Mouse (Mus musculus): Measurements from ENCODE around the gene Itgav. TPM values are rescaled to one million over a fixed set of nuclear protein-coding genes. Genes with fewer than 3 reads are reported as not detected.
"Not testable (repeated sequence)": the region's sequence is repeated elsewhere in the genome, so short reads cannot be mapped to it uniquely, and the experiment has no call there.

Gene Itgav
- polyA plus RNA-seq, 1 experiment from 2014 or later, result 18.8 TPM

DNA sequence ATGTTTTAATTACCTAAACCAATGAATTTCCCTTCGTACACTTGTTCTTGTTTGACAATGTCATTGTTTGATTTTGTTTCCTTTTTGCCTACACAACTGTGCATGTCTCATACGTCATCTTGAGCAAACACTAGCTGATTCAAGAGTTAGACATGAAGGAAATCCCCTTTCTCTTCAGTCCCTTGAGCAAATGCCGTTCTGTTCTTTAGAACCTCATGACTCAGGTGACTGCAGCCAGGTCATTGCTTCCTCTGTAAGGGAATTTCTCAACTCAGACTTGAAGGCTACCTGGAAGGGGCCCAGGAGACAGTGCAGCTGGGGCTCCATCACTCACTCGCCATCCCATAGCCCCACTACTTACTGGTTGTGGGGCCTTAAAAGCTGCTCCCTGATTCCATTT, 23.5 kb upstream of the Itgav start:
- Histone ChIP-seq H3K36me3 (ENCODE audit: control insufficient read depth, insufficient read depth) (no peaks in the 10 kb centered on the region), H3K9ac (replicated peaks; ENCODE audit: low read depth, low read length) (no peak overlapping the region), H3K9me3 (ENCODE audit: control insufficient read depth, low read length) (no peaks in the 10 kb centered on the region), H3K4me2 (ENCODE audit: low read length) (no peak overlapping the region), H3K4me1 (replicated peaks; ENCODE audit: control insufficient read depth, insufficient read depth, low read length) (no peaks in the 10 kb centered on the region), H3K4me3 (replicated peaks; ENCODE audit: low read length) (no peak overlapping the region), H3K27ac (ENCODE audit: low read length) (no peak overlapping the region), H3K27me3 (replicated peaks; ENCODE audit: control insufficient read depth, insufficient read depth, low read length) (no peaks in the 10 kb centered on the region)
- WGBS, result 81% methylated on average over 4 of the region's 4 CpGs
- no peak for ATAC-seq

DNA sequence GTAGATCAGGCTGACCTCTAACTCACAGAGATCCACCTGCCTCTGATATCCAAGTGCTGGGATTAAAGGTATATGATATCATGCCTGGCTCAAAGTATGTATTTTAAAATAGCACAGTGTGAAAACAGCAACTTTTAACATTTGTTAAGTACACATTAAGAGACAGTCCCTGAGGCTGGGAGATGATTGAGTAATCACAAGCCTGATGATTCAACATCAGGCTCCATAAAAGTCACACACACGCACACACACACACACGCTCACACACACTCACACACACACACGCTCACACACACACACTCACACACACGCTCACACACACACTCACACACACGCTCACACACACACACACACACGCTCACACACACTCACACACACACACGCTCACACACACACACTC, 21.8 kb upstream of the Itgav start:
- Histone ChIP-seq H3K36me3 (ENCODE audit: control insufficient read depth, insufficient read depth) (no peaks in the 10 kb centered on the region), H3K27ac (ENCODE audit: low read length) (no peak overlapping the region), H3K4me3 (replicated peaks; ENCODE audit: low read length) (no peak overlapping the region), H3K4me1 (replicated peaks; ENCODE audit: control insufficient read depth, insufficient read depth, low read length) (no peaks in the 10 kb centered on the region), H3K9ac (replicated peaks; ENCODE audit: low read depth, low read length) (no peak overlapping the region), H3K4me2 (ENCODE audit: low read length) (no peak overlapping the region), H3K9me3 (ENCODE audit: control insufficient read depth, low read length) (no peaks in the 10 kb centered on the region), H3K27me3 (replicated peaks; ENCODE audit: control insufficient read depth, insufficient read depth, low read length) (no peaks in the 10 kb centered on the region)
- WGBS, result 94% methylated on average over 7 of the region's 7 CpGs
- no peak for ATAC-seq

DNA sequence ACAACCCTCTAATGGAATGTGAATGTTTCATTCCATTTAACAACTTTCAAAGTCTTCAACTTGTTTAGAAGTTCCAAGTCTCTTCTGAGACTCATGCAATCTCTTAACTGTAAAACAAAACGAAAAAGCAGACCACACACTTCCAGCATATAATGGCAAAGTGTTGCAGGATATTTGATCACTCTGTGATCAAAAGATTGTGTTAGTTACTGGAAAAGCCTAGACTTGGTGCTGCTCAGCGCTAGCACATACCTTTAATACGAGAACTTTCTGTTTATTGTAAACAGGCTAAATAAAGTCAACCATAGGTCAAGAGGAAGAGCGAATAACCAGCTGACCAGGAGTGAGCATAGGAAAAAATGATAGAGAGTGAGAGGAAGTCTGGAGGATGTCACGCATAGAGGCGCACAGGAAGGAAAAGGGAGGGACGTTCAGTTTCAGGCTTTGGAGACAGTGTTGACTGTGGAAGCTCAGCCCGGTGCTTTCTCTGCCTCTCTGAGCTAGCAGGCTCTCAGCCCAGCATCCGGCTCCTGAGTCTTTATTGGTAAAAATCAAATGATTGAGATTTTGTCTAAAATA, 18.5 kb upstream of the Itgav start:
- 92% methylated on average over 9 of the region's 9 CpGs for WGBS
- H3K4me2 ChIP-seq (ENCODE audit: low read length), result no peak overlapping the region

DNA sequence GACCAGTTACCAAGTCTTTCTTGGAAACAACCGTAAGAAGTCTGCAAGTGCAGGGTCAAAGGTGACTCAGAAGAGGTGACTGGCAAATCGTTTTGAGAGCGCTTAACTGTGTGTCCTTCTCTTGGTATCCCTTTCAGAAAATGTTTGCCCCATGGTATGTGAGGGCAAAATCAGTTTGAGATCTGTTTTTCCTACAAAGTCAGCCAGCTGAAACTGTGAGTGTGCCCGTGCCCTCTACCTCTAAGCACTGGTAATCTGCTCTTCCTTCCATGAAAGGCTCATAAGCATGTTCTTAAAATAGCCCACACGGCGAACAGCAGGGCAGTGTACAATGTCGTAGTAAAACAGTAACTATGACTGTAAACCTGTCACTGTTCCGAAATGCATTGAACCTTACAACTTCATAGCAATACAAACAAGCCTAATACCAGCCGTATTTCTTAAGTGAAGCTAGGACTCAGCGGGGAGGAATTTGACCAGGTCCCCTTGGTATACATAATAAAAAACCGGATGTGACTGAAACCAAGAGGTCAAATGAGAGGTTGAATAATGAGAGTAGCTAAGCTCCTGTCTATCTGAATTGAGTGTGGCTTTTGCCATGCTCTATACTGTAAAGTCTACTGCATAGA, 14.2 kb upstream of the Itgav start:
- no peak overlapping the region for H3K4me3 ChIP-seq (replicated peaks; ENCODE audit: low read length)
- WGBS, result 78% methylated on average over 11 of the region's 11 CpGs
- no peak for ATAC-seq
- H3K27me3 ChIP-seq (replicated peaks; ENCODE audit: control insufficient read depth, insufficient read depth, low read length), result no peaks in the 10 kb centered on the region
- no peak overlapping the region for H3K27ac ChIP-seq (ENCODE audit: low read length)
- H3K4me2 ChIP-seq (ENCODE audit: low read length), result no peak overlapping the region
- H3K36me3 ChIP-seq (ENCODE audit: control insufficient read depth, insufficient read depth), result no peaks in the 10 kb centered on the region
- no peak overlapping the region for H3K9ac ChIP-seq (replicated peaks; ENCODE audit: low read depth, low read length)
- H3K9me3 ChIP-seq (ENCODE audit: control insufficient read depth, low read length), result no peaks in the 10 kb centered on the region
- H3K4me1 ChIP-seq (replicated peaks; ENCODE audit: control insufficient read depth, insufficient read depth, low read length), result no peaks in the 10 kb centered on the region

More for the DNA sequence above, 18.5 kb upstream of the Itgav start:
- no peaks in the 10 kb centered on the region for H3K27me3 ChIP-seq (replicated peaks; ENCODE audit: control insufficient read depth, insufficient read depth, low read length)
- no peak for ATAC-seq
- H3K9me3 ChIP-seq (ENCODE audit: control insufficient read depth, low read length), result no peaks in the 10 kb centered on the region
- H3K9ac ChIP-seq (replicated peaks; ENCODE audit: low read depth, low read length), result no peak overlapping the region
- H3K27ac ChIP-seq (ENCODE audit: low read length), result no peak overlapping the region
- H3K4me3 ChIP-seq (replicated peaks; ENCODE audit: low read length), result no peak overlapping the region
- no peaks in the 10 kb centered on the region for H3K4me1 ChIP-seq (replicated peaks; ENCODE audit: control insufficient read depth, insufficient read depth, low read length)
- no peaks in the 10 kb centered on the region for H3K36me3 ChIP-seq (ENCODE audit: control insufficient read depth, insufficient read depth)

DNA sequence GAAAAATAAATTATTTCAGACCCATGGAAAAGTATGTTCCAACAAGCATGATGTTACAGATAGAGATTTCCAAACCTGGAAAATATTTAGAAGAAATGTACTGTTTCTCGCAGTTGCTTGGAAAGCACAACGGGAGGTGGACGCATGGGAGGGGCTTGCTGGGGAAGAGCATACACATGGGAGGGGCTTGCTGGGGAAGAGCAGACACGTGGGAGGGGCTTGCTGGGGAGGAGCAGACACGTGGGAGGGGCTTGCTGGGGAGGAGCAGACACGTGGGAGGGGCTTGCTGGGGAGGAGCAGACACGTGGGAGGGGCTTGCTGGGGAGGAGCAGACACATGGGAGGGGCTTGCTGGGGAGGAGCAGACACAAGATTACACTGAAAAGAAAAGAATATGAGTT, 10.9 kb upstream of the Itgav start:
- H3K9me3 ChIP-seq (ENCODE audit: control insufficient read depth, low read length); H3K4me1 ChIP-seq (replicated peaks; ENCODE audit: control insufficient read depth, insufficient read depth, low read length); H3K36me3 ChIP-seq (ENCODE audit: control insufficient read depth, insufficient read depth); H3K4me3 ChIP-seq (replicated peaks; ENCODE audit: low read length); H3K27ac ChIP-seq (ENCODE audit: low read length); H3K9ac ChIP-seq (replicated peaks; ENCODE audit: low read depth, low read length); H3K27me3 ChIP-seq (replicated peaks; ENCODE audit: control insufficient read depth, insufficient read depth, low read length); ATAC-seq; H3K4me2 ChIP-seq (ENCODE audit: low read length): not testable (repeated sequence)
- 73% methylated on average over 6 of the region's 7 CpGs for WGBS

DNA sequence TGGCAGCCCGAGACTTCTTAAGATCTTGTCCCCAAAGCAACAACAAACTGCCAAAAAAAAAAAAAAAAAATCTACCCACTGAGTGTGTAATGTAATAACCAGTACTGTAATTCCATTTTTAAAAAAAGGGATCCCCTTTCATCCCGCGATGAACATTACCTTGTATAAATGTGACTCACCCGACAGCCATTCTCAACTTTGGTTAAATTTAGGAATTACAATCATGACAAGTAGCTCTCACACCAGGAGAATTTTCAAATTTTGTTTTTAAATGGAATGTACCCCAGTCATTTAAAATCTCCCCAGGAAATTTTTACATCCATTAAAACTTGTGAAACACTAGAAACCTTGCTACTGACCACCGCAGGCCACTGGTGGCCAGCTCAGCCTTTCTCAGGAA, 10.3 kb upstream of the Itgav start:
- ATAC-seq, result no peak
- WGBS, result 86% methylated on average over 5 of the region's 5 CpGs
- Histone ChIP-seq H3K27me3 (replicated peaks; ENCODE audit: control insufficient read depth, insufficient read depth, low read length) (no peaks in the 10 kb centered on the region), H3K9ac (replicated peaks; ENCODE audit: low read depth, low read length) (no peak overlapping the region), H3K4me3 (replicated peaks; ENCODE audit: low read length) (no peak overlapping the region), H3K36me3 (ENCODE audit: control insufficient read depth, insufficient read depth) (no peaks in the 10 kb centered on the region), H3K9me3 (ENCODE audit: control insufficient read depth, low read length) (no peaks in the 10 kb centered on the region), H3K4me2 (ENCODE audit: low read length) (no peak overlapping the region), H3K4me1 (replicated peaks; ENCODE audit: control insufficient read depth, insufficient read depth, low read length) (no peaks in the 10 kb centered on the region), H3K27ac (ENCODE audit: low read length) (no peak overlapping the region)

DNA sequence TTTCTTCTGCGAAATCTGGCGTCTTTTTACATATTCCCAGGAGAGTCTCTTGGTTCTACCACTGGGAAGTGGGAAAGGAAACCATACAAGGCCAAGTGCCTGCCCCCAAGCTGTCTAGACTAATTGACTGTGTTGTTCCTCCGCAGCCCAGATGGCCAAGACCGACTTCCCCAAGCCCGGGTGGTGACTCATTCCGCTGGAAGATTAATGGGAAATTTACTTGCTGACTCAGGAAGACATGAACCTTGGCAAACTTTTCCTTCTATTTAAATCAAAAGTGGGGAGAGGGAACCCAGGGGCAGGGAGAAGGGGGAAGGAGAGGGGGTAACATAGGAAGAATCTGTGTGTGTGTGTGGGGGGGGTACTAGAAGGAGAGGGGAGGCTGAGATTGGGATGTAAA, 9.4 kb upstream of the Itgav start:
- H3K9me3 ChIP-seq (ENCODE audit: control insufficient read depth, low read length), result no peaks in the 10 kb centered on the region
- no peak overlapping the region for H3K9ac ChIP-seq (replicated peaks; ENCODE audit: low read depth, low read length)
- H3K36me3 ChIP-seq (ENCODE audit: control insufficient read depth, insufficient read depth), result no peaks in the 10 kb centered on the region
- H3K4me2 ChIP-seq (ENCODE audit: low read length), result no peak overlapping the region
- 50% methylated on average over 6 of the region's 6 CpGs for WGBS
- no peak for ATAC-seq
- H3K27me3 ChIP-seq (replicated peaks; ENCODE audit: control insufficient read depth, insufficient read depth, low read length), result no peaks in the 10 kb centered on the region
- H3K4me3 ChIP-seq (replicated peaks; ENCODE audit: low read length), result no peak overlapping the region
- no peak overlapping the region for H3K27ac ChIP-seq (ENCODE audit: low read length)
- H3K4me1 ChIP-seq (replicated peaks; ENCODE audit: control insufficient read depth, insufficient read depth, low read length), result no peaks in the 10 kb centered on the region

DNA sequence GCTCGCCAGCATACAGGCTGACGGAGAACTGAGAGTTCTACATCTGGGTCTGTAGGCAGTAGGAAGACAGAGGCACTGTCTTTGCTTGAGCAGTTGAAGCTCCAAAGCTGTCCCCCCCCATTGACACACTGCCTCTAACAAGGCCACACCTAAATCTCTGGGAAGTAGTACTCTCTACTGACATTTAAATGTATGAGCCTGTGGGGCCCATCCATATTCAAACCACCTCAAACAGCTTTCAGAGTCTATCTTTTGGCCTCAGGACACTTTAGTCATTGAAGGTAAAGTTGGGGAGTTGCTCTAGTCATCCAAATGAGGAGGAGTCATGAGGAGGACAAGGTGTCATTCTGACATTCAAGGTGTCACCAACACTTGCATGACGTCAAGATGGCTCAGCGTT, 5.9 kb upstream of the Itgav start:
- Histone ChIP-seq H3K9ac (replicated peaks; ENCODE audit: low read depth, low read length) (no peak overlapping the region), H3K27me3 (replicated peaks; ENCODE audit: control insufficient read depth, insufficient read depth, low read length) (no peaks in the 10 kb centered on the region), H3K4me1 (replicated peaks; ENCODE audit: control insufficient read depth, insufficient read depth, low read length) (peaks cover under 1% of the 10 kb centered on the region), H3K27ac (ENCODE audit: low read length) (no peak overlapping the region), H3K4me3 (replicated peaks; ENCODE audit: low read length) (no peak overlapping the region), H3K36me3 (ENCODE audit: control insufficient read depth, insufficient read depth) (no peaks in the 10 kb centered on the region), H3K4me2 (ENCODE audit: low read length) (no peak overlapping the region), H3K9me3 (ENCODE audit: control insufficient read depth, low read length) (no peaks in the 10 kb centered on the region)
- WGBS, result 90% methylated on average over 4 of the region's 4 CpGs
- no peak for ATAC-seq

DNA sequence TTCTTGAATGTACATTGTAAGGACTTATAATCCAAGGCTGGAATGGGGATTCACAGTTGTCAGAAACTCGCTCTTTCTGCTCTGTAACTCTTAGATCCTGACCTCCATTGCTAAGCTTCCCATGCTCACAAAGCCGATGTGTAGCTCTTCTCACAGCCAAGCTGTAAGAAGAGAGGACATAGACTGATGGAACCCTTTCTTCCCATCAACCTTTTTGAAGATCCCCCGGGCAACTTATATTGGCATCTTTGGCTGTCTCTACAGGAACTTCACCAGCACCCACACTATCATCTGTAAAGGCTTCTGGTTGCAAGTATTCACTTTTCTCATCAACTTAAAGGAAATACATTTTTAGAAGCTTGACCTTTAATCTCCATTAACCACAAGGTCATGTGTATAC, 2.6 kb upstream of the Itgav start:
- no peaks in the 10 kb centered on the region; the same call in 1 of the 2 replicates for H3K27me3 ChIP-seq (replicated peaks; ENCODE audit: control insufficient read depth, insufficient read depth, low read length)
- H3K4me1 ChIP-seq (replicated peaks; ENCODE audit: control insufficient read depth, insufficient read depth, low read length), result peaks cover 13% of the 10 kb centered on the region
- ATAC-seq, result no peak
- H3K9me3 ChIP-seq (ENCODE audit: control insufficient read depth, low read length), result no peaks in the 10 kb centered on the region
- no peak overlapping the region for H3K27ac ChIP-seq (ENCODE audit: low read length)
- H3K9ac ChIP-seq (replicated peaks; ENCODE audit: low read depth, low read length), result no peak overlapping the region
- WGBS, result 92% methylated on average over 3 of the region's 3 CpGs
- no peak overlapping the region for H3K4me2 ChIP-seq (ENCODE audit: low read length)
- no peak overlapping the region for H3K4me3 ChIP-seq (replicated peaks; ENCODE audit: low read length)
- H3K36me3 ChIP-seq (ENCODE audit: control insufficient read depth, insufficient read depth), result no peaks in the 10 kb centered on the region

DNA sequence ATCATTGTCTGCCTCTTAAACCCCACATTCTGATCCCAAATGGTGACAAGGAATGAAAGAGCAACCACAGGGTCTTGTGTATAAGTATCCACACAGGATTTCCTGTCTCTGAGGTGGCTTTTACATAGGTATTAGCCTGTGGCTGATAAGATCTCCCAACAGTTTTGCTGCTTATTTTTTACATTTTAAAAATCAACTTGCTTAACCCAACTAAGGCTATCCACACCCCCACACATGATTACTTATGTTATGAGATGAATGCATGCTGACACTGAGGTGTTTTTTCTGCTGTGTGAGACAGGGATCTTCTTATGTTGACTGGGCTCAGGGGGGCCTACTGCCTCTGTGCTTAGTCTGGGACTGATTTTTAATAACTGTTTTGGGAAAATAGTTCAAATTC, 1.3 kb upstream of the Itgav start:
- no peak overlapping the region for H3K27ac ChIP-seq (ENCODE audit: low read length)
- ATAC-seq, result no peak
- H3K9ac ChIP-seq (replicated peaks; ENCODE audit: low read depth, low read length), result no peak overlapping the region
- no peaks in the 10 kb centered on the region for H3K9me3 ChIP-seq (ENCODE audit: control insufficient read depth, low read length)
- no peaks in the 10 kb centered on the region for H3K36me3 ChIP-seq (ENCODE audit: control insufficient read depth, insufficient read depth)
- no peak overlapping the region for H3K4me3 ChIP-seq (replicated peaks; ENCODE audit: low read length)
- no peaks in the 10 kb centered on the region; the same call in 1 of the 2 replicates for H3K27me3 ChIP-seq (replicated peaks; ENCODE audit: control insufficient read depth, insufficient read depth, low read length)
- peaks cover 13% of the 10 kb centered on the region for H3K4me1 ChIP-seq (replicated peaks; ENCODE audit: control insufficient read depth, insufficient read depth, low read length)
- no peak overlapping the region for H3K4me2 ChIP-seq (ENCODE audit: low read length)

All from forebrain, embryonic 16.5 days (tissue).